Mouse (Mus musculus) bone marrow, adult 2 months (tissue): ENCODE measurements around the gene Eif4ebp2. TPM values are rescaled to one million over a fixed set of nuclear protein-coding genes. Genes with fewer than 3 reads are reported as not detected.
A peak's percentile ranks its signal among the peaks of the same experiment; 100 is the strongest.

Experiments used
- H3K27ac ChIP-seq: fragments of 200-500 bp; 2 replicates; pipeline ENCODE4 v1.5.1; 2012; ENCODE audit warnings: low read depth, mild to moderate bottlenecking, control low read depth, inconsistent platforms, low read length; ENCODE audit not compliant: control insufficient read depth, poor library complexity, insufficient read depth
- H3K4me1 ChIP-seq: fragments of 200-500 bp; 2 replicates; pipeline ENCODE4 v1.6.1; 2011; ENCODE audit warnings: low read length; ENCODE audit not compliant: control insufficient read depth, insufficient read depth
- H3K4me3 ChIP-seq: fragments of 200-500 bp; replicated peaks from 2 replicates; pipeline ENCODE3; 2011; ENCODE audit warnings: mild to moderate bottlenecking, low read depth, low read length, control low read depth; ENCODE audit not compliant: control insufficient read depth
- CTCF ChIP-seq: fragments of 200-500 bp; IDR thresholded peaks from 2 replicates; pipeline ENCODE4 v1.5.1; 2011; ENCODE audit warnings: low read length, control low read depth; ENCODE audit not compliant: control insufficient read depth, insufficient read depth
- POLR2A ChIP-seq: fragments of 200-500 bp; IDR thresholded peaks from 2 replicates; pipeline ENCODE4 v1.6.1; 2011; ENCODE audit warnings: low read depth, mild to moderate bottlenecking, control low read depth, low read length, borderline replicate concordance; ENCODE audit not compliant: control insufficient read depth
- WGBS: fragments of 180-500 bp; shearing (Covaris S2); methylation state at CpG from one replicate; pipeline ENCODE4 v1.1.7; 2018; 5-methylcytosine and 5-hydroxymethylcytosine counted together
- polyA plus RNA-seq: library from polyadenylated mRNA; stranded (reverse); fragments of >200 nt; gene quantifications from 2 replicates; pipeline ENCODE4 v1.2.4, GENCODE M21; 2011; ENCODE audit warnings: low replicate concordance; ENCODE audit not compliant: missing spikeins, insufficient read depth, insufficient read length

Eif4ebp2 gene
- polyA plus RNA-seq, 1 experiment = 39.8 TPM

GRCm38 (mm10) chr10:61419146-61419545 is 33.3 kb downstream of the Eif4ebp2 start:
- H3K4me1 ChIP-seq = no peaks in the 10 kb centered on the region
- TF ChIP-seq CTCF = no peak
- TF ChIP-seq POLR2A = no peak
- WGBS = 16% methylated on average over 23 of the region's 24 CpGs
- no peak overlapping the region for H3K4me3 ChIP-seq
- H3K27ac ChIP-seq = no peak overlapping the region

GRCm38 (mm10) chr10:61418131-61418900 is 34.1 kb downstream of the Eif4ebp2 start:
- H3K27ac ChIP-seq = no peak overlapping the region
- H3K4me1 ChIP-seq = no peaks in the 10 kb centered on the region
- H3K4me3 ChIP-seq = no peak overlapping the region
- WGBS = 4% methylated on average over 50 of the region's 50 CpGs
- no peak for TF ChIP-seq POLR2A
- no peak for TF ChIP-seq CTCF

GRCm38 (mm10) chr10:61417672-61418071 is 34.8 kb downstream of the Eif4ebp2 start, which contains the start of gene Nodal:
Nodal (plus strand) TSS chr10:61417972.
- no peaks in the 10 kb centered on the region for H3K4me1 ChIP-seq
- no peak within 1 kb of the TSS for H3K27ac ChIP-seq
- no peak within 1 kb of the TSS for H3K4me3 ChIP-seq
- TF ChIP-seq POLR2A (no peak), CTCF (no peak)
- 48% methylated on average over 10 of the region's 10 CpGs for WGBS

GRCm38 (mm10) chr10:61417046-61417445 is 35.4 kb downstream of the Eif4ebp2 start:
- no peak overlapping the region for H3K4me3 ChIP-seq
- WGBS = 57% methylated on average over 2 of the region's 2 CpGs
- H3K4me1 ChIP-seq = no peaks in the 10 kb centered on the region
- no peak overlapping the region for H3K27ac ChIP-seq
- TF ChIP-seq POLR2A (no peak), CTCF (no peak)

- no peaks in the 10 kb centered on the region for H3K4me1 ChIP-seq
- 71% methylated on average over 7 of the region's 7 CpGs for WGBS
- TF ChIP-seq POLR2A (no peak), CTCF (no peak)
- no peak overlapping the region for H3K27ac ChIP-seq
- H3K4me3 ChIP-seq = no peak overlapping the region
Observed at GRCm38 (mm10) chr10:61416561-61416960, 35.9 kb downstream of the Eif4ebp2 start.

- 61% methylated on average over 8 of the region's 8 CpGs for WGBS
- H3K4me3 ChIP-seq = no peak overlapping the region
- TF ChIP-seq POLR2A = no peak
- TF ChIP-seq CTCF = no peak
- H3K27ac ChIP-seq = no peak overlapping the region
- no peaks in the 10 kb centered on the region for H3K4me1 ChIP-seq
Observed at GRCm38 (mm10) chr10:61415890-61416289, 36.6 kb downstream of the Eif4ebp2 start.

GRCm38 (mm10) chr10:61415240-61415639 is 37.2 kb downstream of the Eif4ebp2 start:
- TF ChIP-seq CTCF (no peak), POLR2A (no peak)
- no peak overlapping the region for H3K27ac ChIP-seq
- no peak overlapping the region for H3K4me3 ChIP-seq
- H3K4me1 ChIP-seq = no peaks in the 10 kb centered on the region
- WGBS = 69% methylated on average over 3 of the region's 3 CpGs

GRCm38 (mm10) chr10:61412910-61413625 is 39.4 kb downstream of the Eif4ebp2 start:
- Histone ChIP-seq H3K27ac (peak overlapping the region; percentile 82), H3K4me1 (no peaks in the 10 kb centered on the region), H3K4me3 (no peak overlapping the region)
- WGBS = 24% methylated on average over 21 of the region's 21 CpGs
- TF ChIP-seq POLR2A (no peak), CTCF (no peak)
